Mouse (Mus musculus) kidney, adult 2 months (tissue): ENCODE measurements around the gene Epha6.

Experiments used
- CTCF ChIP-seq: fragments of 200-500 bp; conservative IDR thresholded peaks from 2 replicates; pipeline ENCODE4 v1.5.1; 2011; ENCODE audit warnings: low read depth, mild to moderate bottlenecking, control low read depth, low read length, moderate library complexity, mixed read lengths; ENCODE audit not compliant: insufficient read depth, insufficient read length
- POLR2A ChIP-seq: fragments of 200-500 bp; IDR thresholded peaks from one replicate; pipeline ENCODE4 v1.6.1; 2011; ENCODE audit warnings: low read depth, low read length, control low read depth

DNA sequence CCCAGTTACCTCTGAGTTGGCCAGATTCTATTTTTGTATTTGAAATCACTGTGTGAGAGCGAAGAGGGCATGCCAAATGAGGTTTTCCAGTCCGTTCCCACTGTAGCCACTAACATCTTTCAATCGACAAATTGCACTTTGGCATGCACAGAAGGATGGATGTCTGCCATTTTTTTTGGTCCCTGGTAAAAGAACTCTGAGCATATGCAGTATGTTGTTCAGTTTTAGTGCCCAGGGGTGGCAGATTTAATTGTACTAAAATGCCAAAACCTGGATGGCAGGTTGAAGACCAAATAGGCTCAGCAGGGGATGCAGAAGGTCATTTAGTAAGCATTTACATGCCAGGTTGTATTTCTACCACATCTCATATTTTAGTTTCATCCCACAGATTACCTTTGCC, 503.1 kb downstream of the Epha6 start:
- TF ChIP-seq CTCF, result no peak
- no peak for TF ChIP-seq POLR2A
